Mouse (Mus musculus) neural tube, embryonic 14.5 days (tissue): ENCODE measurements around the gene Fam227b. TPM values are rescaled to one million over a fixed set of nuclear protein-coding genes. Genes with fewer than 3 reads are reported as not detected.

Experiments
- ATAC-seq: fragments of 200-750 bp; cut with Nextera tagmentation; 2 replicates; pipeline ENCODE4 v1.8.0; 2017; ENCODE audit warnings: low read depth, mild to moderate bottlenecking, moderate TSS enrichment, moderate library complexity
- H3K27ac ChIP-seq: fragments of 300-500 bp; sonication (generic); 2 replicates; pipeline ENCODE4 v1.5.1; 2014; ENCODE audit warnings: low read depth, mild to moderate bottlenecking, control low read depth, low read length, moderate library complexity, mixed read lengths
- H3K27me3 ChIP-seq: fragments of 300-500 bp; sonication (generic); 2 replicates; pipeline ENCODE4 v1.6.1; 2014; ENCODE audit warnings: low read length; ENCODE audit not compliant: control insufficient read depth, insufficient read depth
- H3K36me3 ChIP-seq: fragments of 300-500 bp; sonication (generic); 2 replicates; pipeline ENCODE4 v1.6.1; 2014; ENCODE audit warnings: low read length, mixed read lengths; ENCODE audit not compliant: control insufficient read depth, insufficient read depth
- H3K4me1 ChIP-seq: fragments of 300-500 bp; sonication (generic); 2 replicates; pipeline ENCODE4 v1.6.1; 2014; ENCODE audit warnings: low read length; ENCODE audit not compliant: control insufficient read depth, insufficient read depth
- H3K4me2 ChIP-seq: fragments of 300-500 bp; sonication (generic); 2 replicates; pipeline ENCODE4 v1.6.1; 2014; ENCODE audit warnings: mild to moderate bottlenecking, low read depth, low read length, control low read depth
- H3K4me3 ChIP-seq: fragments of 300-500 bp; sonication (generic); 2 replicates; pipeline ENCODE4 v1.5.1; 2014; ENCODE audit warnings: low read depth, low read length, control low read depth, mixed read lengths
- H3K9ac ChIP-seq: fragments of 300-500 bp; sonication (generic); replicated peaks from 2 replicates; pipeline ENCODE4 v1.6.1; 2014; ENCODE audit warnings: low read depth, mild to moderate bottlenecking, control low read depth, low read length, mixed read lengths
- H3K9me3 ChIP-seq: fragments of 300-500 bp; sonication (generic); 2 replicates; pipeline ENCODE4 v1.6.1; 2016; ENCODE audit warnings: low read length; ENCODE audit not compliant: control insufficient read depth
- WGBS: fragments of 180-500 bp; shearing (Covaris S2); extraction: QIAGEN DNeasy Blood & Tissue Kit; methylation state at CpG from one replicate; pipeline ENCODE4 v1.1.7; 2014; 5-methylcytosine and 5-hydroxymethylcytosine counted together
- polyA plus RNA-seq: library from polyadenylated mRNA; unstranded; fragments of >200 nt; fragmentation: Nextera tagmentation; extraction: Ambion mirVana; gene quantifications from 2 replicates; pipeline ENCODE4 v1.2.1, GENCODE M21; 2014

Fam227b gene
- polyA plus RNA-seq, 1 experiment from 2014 or later: not detected

DNA sequence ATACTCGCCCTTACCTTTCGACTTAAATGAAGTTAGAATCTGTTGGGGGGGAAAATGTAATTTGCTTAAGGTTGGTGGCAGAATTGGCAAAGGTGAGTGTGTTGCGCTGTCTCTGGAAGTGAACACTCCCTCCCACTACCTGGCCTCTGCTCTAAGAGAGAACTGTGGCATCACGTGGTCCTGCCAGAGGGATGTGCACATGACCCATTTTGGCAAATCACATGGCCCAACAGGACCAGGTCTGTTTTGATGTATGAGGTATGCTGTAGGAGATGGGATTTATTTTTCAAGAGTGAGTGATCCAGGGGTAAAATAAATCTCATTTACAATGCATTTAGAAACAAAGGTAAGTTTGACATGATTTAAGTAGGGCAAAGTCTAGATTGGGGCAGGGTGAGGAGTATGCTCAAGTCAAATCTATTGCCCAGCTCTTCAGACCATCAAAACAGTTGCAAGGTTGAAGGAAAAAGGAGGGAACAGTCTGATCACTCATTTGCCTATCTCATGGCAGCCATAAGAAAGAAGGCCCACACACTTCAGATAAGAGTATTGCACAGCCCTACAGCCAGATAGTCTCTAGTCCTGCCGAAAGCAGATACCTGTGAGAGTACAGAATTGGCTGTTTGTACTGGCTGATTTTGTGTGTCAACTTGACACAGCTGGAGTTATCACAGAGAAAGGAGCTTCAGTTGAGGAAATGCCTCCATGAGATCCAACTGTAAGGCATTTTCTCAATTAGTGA is 13.6 kb upstream of the Fam227b start:
- no peak for ATAC-seq
- H3K4me2 ChIP-seq: no peak overlapping the region

DNA sequence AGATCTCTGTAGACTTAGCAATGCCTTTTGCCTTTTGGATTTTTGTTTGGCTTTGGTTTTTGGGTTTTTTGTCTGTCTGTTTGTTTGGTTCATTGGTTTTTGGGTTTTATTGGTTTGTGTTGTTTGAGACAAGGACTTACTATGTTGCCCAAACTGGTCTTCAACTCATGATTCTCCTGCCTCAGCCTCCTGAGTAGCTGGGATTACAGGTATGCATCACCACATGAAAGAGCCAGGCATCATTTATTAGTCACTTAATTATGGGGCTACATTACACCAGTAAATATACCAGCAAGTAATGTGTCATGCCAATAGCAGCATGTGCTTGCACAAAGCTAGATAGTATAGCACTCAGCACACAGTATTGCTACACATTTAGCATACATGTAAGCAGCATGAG is 4.1 kb downstream of the Fam227b start:
- Histone ChIP-seq H3K27ac (no peak overlapping the region), H3K4me3 (no peak overlapping the region), H3K9ac (no peak overlapping the region), H3K9me3 (no peaks in the 10 kb centered on the region), H3K36me3 (no peaks in the 10 kb centered on the region), H3K27me3 (no peaks in the 10 kb centered on the region), H3K4me1 (no peaks in the 10 kb centered on the region), H3K4me2 (no peak overlapping the region)
- ATAC-seq: no peak

More for the DNA sequence above, 13.6 kb upstream of the Fam227b start:
- H3K4me1 ChIP-seq: no peaks in the 10 kb centered on the region
- H3K36me3 ChIP-seq: no peaks in the 10 kb centered on the region; the same call in 1 of the 2 replicates
- 96% methylated on average over 5 of the region's 5 CpGs for WGBS
- no peaks in the 10 kb centered on the region for H3K9me3 ChIP-seq
- no peak overlapping the region for H3K27ac ChIP-seq
- H3K4me3 ChIP-seq: no peak overlapping the region
- no peaks in the 10 kb centered on the region for H3K27me3 ChIP-seq
- no peak overlapping the region for H3K9ac ChIP-seq

DNA sequence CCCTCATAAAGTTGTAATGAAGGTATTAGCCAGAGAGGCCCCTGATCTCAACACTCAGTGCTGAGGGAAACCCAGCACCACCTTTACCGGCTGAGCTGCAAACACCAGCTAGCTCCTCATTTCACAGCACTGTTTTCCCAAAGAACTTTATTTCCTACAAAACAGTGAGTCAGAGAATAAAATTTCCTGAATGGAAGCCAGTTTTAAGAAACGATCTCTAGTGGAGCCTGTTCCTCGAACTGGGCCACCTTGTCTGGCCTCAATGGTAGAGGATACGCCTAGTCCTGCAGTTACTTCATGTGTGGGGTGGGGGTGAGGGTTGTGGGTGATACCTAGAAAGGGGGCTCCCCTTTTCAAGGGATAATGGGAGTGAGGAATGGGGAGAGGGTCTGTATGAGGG is 57.2 kb downstream of the Fam227b start:
- no peak overlapping the region for H3K27ac ChIP-seq
- no peak overlapping the region for H3K4me3 ChIP-seq
- ATAC-seq: no peak
- no peaks in the 10 kb centered on the region for H3K4me1 ChIP-seq
- H3K27me3 ChIP-seq: no peaks in the 10 kb centered on the region
- no peak overlapping the region for H3K4me2 ChIP-seq
- no peak overlapping the region for H3K9ac ChIP-seq
- no peaks in the 10 kb centered on the region for H3K36me3 ChIP-seq
- no peaks in the 10 kb centered on the region for H3K9me3 ChIP-seq
- 86% methylated on average over 4 of the region's 4 CpGs for WGBS

DNA sequence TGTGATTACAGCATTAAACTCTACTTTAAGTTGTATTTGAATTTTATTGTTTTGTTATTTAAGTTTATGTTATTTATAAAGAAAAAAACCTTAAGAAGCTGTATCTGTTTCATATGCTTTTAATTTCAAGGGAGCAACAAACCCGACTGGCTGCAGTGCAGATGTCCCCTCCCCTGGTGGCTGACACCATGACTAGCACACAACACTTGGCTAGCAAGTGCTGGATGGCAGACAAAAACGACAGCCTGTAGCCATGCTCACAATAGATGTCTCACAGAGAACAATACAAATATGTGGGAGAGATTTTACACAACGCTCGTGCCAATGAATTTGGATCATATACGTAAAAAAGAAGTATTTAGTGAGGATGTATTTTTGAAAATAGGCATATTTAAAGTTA is 61.4 kb downstream of the Fam227b start:
- H3K27me3 ChIP-seq: no peaks in the 10 kb centered on the region
- WGBS: 74% methylated on average over 5 of the region's 5 CpGs
- no peak overlapping the region for H3K4me2 ChIP-seq
- ATAC-seq: no peak
- H3K9me3 ChIP-seq: no peaks in the 10 kb centered on the region
- H3K9ac ChIP-seq: no peak overlapping the region
- no peaks in the 10 kb centered on the region for H3K4me1 ChIP-seq
- no peak overlapping the region for H3K27ac ChIP-seq
- no peaks in the 10 kb centered on the region for H3K36me3 ChIP-seq
- H3K4me3 ChIP-seq: no peak overlapping the region

DNA sequence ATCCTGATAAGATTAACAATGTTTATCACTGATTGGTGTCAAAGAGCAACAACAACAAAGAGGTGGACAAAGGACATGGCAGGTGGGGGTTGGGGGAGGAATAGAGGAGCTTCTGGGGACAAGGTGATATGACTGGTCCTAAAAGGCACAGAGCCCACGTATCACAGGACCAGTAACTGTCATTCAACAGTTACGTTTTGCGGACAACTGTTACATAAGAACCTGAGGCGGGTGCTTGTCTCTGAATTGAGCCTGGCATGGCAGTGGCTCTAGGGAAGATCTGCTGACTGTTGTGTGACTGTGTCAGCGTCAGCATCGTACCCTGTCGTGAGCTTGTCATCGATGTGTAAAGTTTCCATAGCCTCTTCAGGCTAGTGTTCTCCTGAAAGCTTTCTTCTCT is 65.6 kb downstream of the Fam227b start:
- no peaks in the 10 kb centered on the region for H3K4me1 ChIP-seq
- H3K27me3 ChIP-seq: no peaks in the 10 kb centered on the region
- no peak overlapping the region for H3K9ac ChIP-seq
- no peaks in the 10 kb centered on the region for H3K9me3 ChIP-seq
- H3K27ac ChIP-seq: no peak overlapping the region
- no peak overlapping the region for H3K4me2 ChIP-seq
- H3K36me3 ChIP-seq: no peaks in the 10 kb centered on the region
- no peak overlapping the region for H3K4me3 ChIP-seq
- no peak for ATAC-seq
- WGBS: 81% methylated on average over 8 of the region's 8 CpGs

DNA sequence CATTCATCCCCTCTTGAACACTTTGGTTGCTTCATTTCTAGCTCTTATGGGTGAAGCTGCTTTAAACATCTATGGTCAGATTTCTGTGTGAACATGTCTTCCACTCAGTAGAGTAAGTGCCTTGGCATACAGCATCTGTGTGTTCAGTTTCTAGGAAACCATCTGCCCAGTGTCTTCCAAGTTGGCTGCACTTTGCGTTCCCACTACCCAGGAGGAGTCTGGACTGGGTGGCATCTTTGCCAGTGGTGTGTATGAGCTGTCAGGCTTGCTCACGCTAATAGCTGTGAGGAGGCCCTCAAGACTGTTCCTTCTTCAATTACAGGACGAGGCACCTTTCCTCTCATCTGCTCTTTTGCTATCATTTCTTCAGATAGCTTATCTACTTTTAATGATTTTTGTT is 67.5 kb downstream of the Fam227b start:
- WGBS: 89% methylated on average over 3 of the region's 3 CpGs
- Histone ChIP-seq H3K27ac (no peak overlapping the region), H3K9me3 (no peaks in the 10 kb centered on the region), H3K4me3 (no peak overlapping the region), H3K9ac (no peak overlapping the region), H3K4me2 (no peak overlapping the region), H3K4me1 (no peaks in the 10 kb centered on the region), H3K36me3 (no peaks in the 10 kb centered on the region), H3K27me3 (no peaks in the 10 kb centered on the region)
- no peak for ATAC-seq

DNA sequence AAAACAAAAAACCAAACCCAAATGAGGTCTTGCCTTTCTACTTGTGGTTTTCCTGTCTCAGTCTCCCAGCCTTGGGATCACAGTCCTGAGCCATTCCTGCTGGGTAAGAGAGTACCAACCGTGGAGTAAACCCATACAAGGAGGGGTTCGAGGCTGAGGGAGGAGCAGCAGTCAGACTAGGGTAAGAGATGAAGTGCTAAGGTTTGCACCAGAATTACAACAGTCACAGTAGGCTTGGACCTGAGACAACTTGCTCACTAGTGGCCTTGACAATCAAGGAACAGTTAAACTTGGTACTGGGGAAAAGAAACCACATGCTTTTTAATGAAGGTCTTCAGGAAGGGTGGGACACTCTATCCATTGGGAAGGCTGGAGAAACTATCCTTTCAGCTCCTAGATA is 72.7 kb downstream of the Fam227b start:
- Histone ChIP-seq H3K27ac (no peak overlapping the region), H3K4me2 (no peak overlapping the region), H3K36me3 (no peaks in the 10 kb centered on the region), H3K4me1 (no peaks in the 10 kb centered on the region), H3K27me3 (no peaks in the 10 kb centered on the region), H3K9me3 (no peaks in the 10 kb centered on the region), H3K4me3 (no peak overlapping the region), H3K9ac (no peak overlapping the region)
- 73% methylated on average over 2 of the region's 2 CpGs for WGBS
- no peak for ATAC-seq

DNA sequence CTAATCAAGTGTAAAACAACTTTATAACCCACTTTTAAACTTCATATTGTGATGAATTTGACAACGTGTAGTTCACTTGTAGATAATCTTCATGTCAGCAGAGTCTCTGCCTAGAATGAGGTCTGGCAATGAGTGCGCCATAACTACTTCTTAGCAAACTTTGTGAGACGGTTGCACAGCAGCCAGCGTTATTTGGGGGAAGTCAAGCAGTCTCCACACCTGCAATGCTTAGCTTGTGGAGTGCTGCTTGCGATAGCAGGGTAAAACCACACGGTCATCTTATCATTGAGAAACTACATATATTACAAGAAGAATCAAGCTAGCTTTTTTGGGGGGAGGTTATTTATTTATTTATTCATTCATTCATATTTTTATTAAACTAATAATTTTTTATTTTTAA is 75.3 kb downstream of the Fam227b start:
- Histone ChIP-seq H3K4me2 (no peak overlapping the region), H3K4me3 (no peak overlapping the region), H3K27me3 (no peaks in the 10 kb centered on the region), H3K36me3 (no peaks in the 10 kb centered on the region), H3K27ac (no peak overlapping the region), H3K4me1 (no peaks in the 10 kb centered on the region), H3K9me3 (no peaks in the 10 kb centered on the region), H3K9ac (no peak overlapping the region)
- 94% methylated on average over 6 of the region's 6 CpGs for WGBS
- no peak for ATAC-seq

DNA sequence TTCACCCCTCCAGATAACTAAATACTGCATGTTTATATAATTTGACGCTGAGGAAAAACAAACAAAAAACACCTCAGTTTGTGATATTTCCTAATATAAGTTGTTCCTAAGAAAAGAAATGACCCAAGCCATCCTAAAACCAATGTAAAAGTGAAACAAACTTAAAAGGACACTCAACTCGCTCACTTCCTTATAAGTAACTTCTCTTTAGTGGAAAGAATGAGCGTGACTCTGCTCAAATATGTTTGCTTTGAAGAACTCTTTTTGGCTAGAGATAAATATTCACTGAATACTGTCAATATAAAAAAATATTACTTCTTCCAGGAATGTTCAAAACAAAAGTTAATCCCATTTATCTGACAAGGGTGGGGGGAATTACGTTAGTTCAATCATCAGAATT is 78.1 kb downstream of the Fam227b start:
- Histone ChIP-seq H3K9ac (no peak overlapping the region), H3K4me2 (no peak overlapping the region), H3K4me3 (no peak overlapping the region), H3K36me3 (no peaks in the 10 kb centered on the region), H3K4me1 (no peaks in the 10 kb centered on the region), H3K27ac (no peak overlapping the region), H3K27me3 (no peaks in the 10 kb centered on the region), H3K9me3 (no peaks in the 10 kb centered on the region)
- no peak for ATAC-seq
- WGBS: 92% methylated on average over 4 of the region's 4 CpGs
